Mouse (Mus musculus) hindbrain, embryonic 16.5 days (tissue): ENCODE measurements at regions not wholly inside any gene's neighbourhood (a gene's known extent, or its start where the extent isn't known, plus 50 kb on each side); places are given as distances from the start of the nearest gene placed in this dataset.

Experiments used
- ATAC-seq: fragments of 200-750 bp; cut with Nextera tagmentation; 2 replicates; pipeline ENCODE4 v1.8.0; 2017; ENCODE audit warnings: moderate TSS enrichment, moderate library complexity
- H3K27ac ChIP-seq: fragments of 300-500 bp; sonication (generic); 2 replicates; pipeline ENCODE4 v1.5.1; 2014; ENCODE audit warnings: low read depth, mild to moderate bottlenecking, control low read depth, low read length, moderate library complexity
- H3K27me3 ChIP-seq: fragments of 300-500 bp; sonication (generic); replicated peaks from 2 replicates; pipeline ENCODE4 v1.6.1; 2014; ENCODE audit warnings: low read length; ENCODE audit not compliant: control insufficient read depth, insufficient read depth
- H3K36me3 ChIP-seq: fragments of 300-500 bp; sonication (generic); 2 replicates; pipeline ENCODE4 v1.6.1; 2014; ENCODE audit warnings: mild to moderate bottlenecking, low read length, moderate library complexity, mixed read lengths; ENCODE audit not compliant: control insufficient read depth, insufficient read depth
- H3K4me1 ChIP-seq: fragments of 300-500 bp; sonication (generic); 2 replicates; pipeline ENCODE4 v1.6.1; 2014; ENCODE audit warnings: low read depth, low read length; ENCODE audit not compliant: control insufficient read depth, insufficient read depth
- H3K4me2 ChIP-seq: fragments of 300-500 bp; sonication (generic); 2 replicates; pipeline ENCODE4 v1.6.1; 2014; ENCODE audit warnings: mild to moderate bottlenecking, low read length, control low read depth, moderate library complexity
- H3K4me3 ChIP-seq: fragments of 300-500 bp; sonication (generic); 2 replicates; pipeline ENCODE4 v1.5.1; 2014; ENCODE audit warnings: mild to moderate bottlenecking, low read length, control low read depth, moderate library complexity
- H3K9ac ChIP-seq: fragments of 300-500 bp; sonication (generic); 2 replicates; pipeline ENCODE4 v1.6.1; 2014; ENCODE audit warnings: low read depth, mild to moderate bottlenecking, control low read depth, low read length, moderate library complexity
- H3K9me3 ChIP-seq: fragments of 300-500 bp; sonication (generic); 2 replicates; pipeline ENCODE4 v1.6.1; 2014; ENCODE audit warnings: mild to moderate bottlenecking, low read length, moderate library complexity; ENCODE audit not compliant: control insufficient read depth
- WGBS: fragments of 180-500 bp; shearing (Covaris S2); extraction: QIAGEN DNeasy Blood & Tissue Kit; methylation state at CpG from one replicate; pipeline ENCODE4 v1.1.7; 2014; 5-methylcytosine and 5-hydroxymethylcytosine counted together

GRCm38 (mm10) chr6:52423581-52424107, 110.3 kb downstream of the Evx1 start:
- no peak for ATAC-seq
- Histone ChIP-seq H3K9ac (no peak overlapping the region), H3K27ac (no peak overlapping the region), H3K36me3 (no peaks in the 10 kb centered on the region), H3K4me3 (no peak overlapping the region), H3K9me3 (no peaks in the 10 kb centered on the region), H3K27me3 (no peaks in the 10 kb centered on the region), H3K4me2 (no peak overlapping the region), H3K4me1 (no peaks in the 10 kb centered on the region)
- 80% methylated on average over 7 of the region's 7 CpGs for WGBS

- WGBS, result 92% methylated on average over 5 of the region's 5 CpGs
- no peaks in the 10 kb centered on the region for H3K36me3 ChIP-seq
- H3K27ac ChIP-seq, result no peak overlapping the region
- H3K9ac ChIP-seq, result no peak overlapping the region
- ATAC-seq, result no peak
- no peak overlapping the region for H3K4me2 ChIP-seq
- H3K4me3 ChIP-seq, result no peak overlapping the region
- H3K4me1 ChIP-seq, result no peaks in the 10 kb centered on the region
- H3K9me3 ChIP-seq, result no peaks in the 10 kb centered on the region
- H3K27me3 ChIP-seq, result no peaks in the 10 kb centered on the region
Measured at GRCm38 (mm10) chr6:52424440-52424839, 111.1 kb downstream of the Evx1 start.

GRCm38 (mm10) chr6:52425082-52425481, 111.8 kb downstream of the Evx1 start:
- WGBS, result 95% methylated on average over 4 of the region's 4 CpGs
- no peak overlapping the region for H3K9ac ChIP-seq
- no peaks in the 10 kb centered on the region for H3K4me1 ChIP-seq
- H3K9me3 ChIP-seq, result no peaks in the 10 kb centered on the region
- no peak for ATAC-seq
- H3K27ac ChIP-seq, result no peak overlapping the region
- H3K36me3 ChIP-seq, result no peaks in the 10 kb centered on the region
- no peaks in the 10 kb centered on the region for H3K27me3 ChIP-seq
- H3K4me2 ChIP-seq, result no peak overlapping the region
- H3K4me3 ChIP-seq, result no peak overlapping the region

GRCm38 (mm10) chr6:52428489-52429203, 115.3 kb downstream of the Evx1 start:
- no peak for ATAC-seq
- Histone ChIP-seq H3K4me1 (no peaks in the 10 kb centered on the region), H3K4me3 (no peak overlapping the region), H3K27me3 (no peaks in the 10 kb centered on the region), H3K9ac (no peak overlapping the region), H3K9me3 (no peaks in the 10 kb centered on the region), H3K36me3 (no peaks in the 10 kb centered on the region), H3K27ac (no peak overlapping the region), H3K4me2 (no peak overlapping the region)
- 80% methylated on average over 11 of the region's 11 CpGs for WGBS

DNA sequence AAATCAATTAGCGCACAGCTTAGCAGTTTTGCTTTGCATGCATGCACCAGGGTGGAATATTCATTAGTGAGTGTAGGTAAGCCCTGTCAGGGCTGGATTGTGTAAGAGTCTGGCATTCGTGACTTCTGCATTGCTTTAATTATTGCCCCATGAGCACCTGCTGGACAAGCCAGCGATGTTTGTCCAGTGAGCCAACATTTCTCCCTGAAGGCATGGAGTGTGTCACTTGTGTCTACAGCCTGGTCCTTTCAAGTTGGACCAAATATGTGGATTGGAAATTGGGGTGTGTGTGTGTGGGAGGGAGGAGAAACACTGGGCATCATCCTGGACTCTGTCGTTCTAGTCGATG, 115.9 kb downstream of the Evx1 start:
- no peaks in the 10 kb centered on the region for H3K36me3 ChIP-seq
- no peak overlapping the region for H3K27ac ChIP-seq
- H3K4me1 ChIP-seq, result no peaks in the 10 kb centered on the region
- H3K9ac ChIP-seq, result no peak overlapping the region
- ATAC-seq, result no peak
- H3K4me2 ChIP-seq, result no peak overlapping the region
- no peak overlapping the region for H3K4me3 ChIP-seq
- no peaks in the 10 kb centered on the region for H3K9me3 ChIP-seq
- no peaks in the 10 kb centered on the region for H3K27me3 ChIP-seq
- 80% methylated on average over 5 of the region's 5 CpGs for WGBS

- no peak overlapping the region for H3K4me3 ChIP-seq
- no peak overlapping the region for H3K4me2 ChIP-seq
- no peak for ATAC-seq
- H3K9me3 ChIP-seq, result no peaks in the 10 kb centered on the region
- H3K9ac ChIP-seq, result no peak overlapping the region
- 74% methylated on average over 2 of the region's 2 CpGs for WGBS
- H3K4me1 ChIP-seq, result no peaks in the 10 kb centered on the region
- no peaks in the 10 kb centered on the region for H3K36me3 ChIP-seq
- H3K27me3 ChIP-seq, result no peaks in the 10 kb centered on the region
- H3K27ac ChIP-seq, result no peak overlapping the region
Measured at GRCm38 (mm10) chr6:52433234-52433633, 119.9 kb downstream of the Evx1 start.

DNA sequence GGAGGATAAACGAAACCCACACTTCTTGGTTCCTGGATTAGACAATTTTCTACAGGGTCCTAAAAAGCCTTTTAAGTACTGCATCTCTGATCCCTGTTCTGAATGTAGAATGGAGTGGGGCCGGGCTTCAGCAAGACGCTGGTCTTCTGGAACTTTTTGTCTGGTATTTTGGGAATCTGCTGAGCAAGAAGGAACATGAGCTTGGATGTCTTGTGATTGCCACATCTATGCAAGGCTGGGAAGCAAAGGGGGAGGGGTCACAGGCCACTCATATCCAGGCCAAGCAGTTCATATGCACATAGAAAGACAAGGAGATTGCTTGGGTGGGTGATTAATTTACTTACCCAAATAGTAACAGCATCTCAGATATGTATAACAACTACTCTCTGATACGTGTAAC, 121.5 kb downstream of the Evx1 start:
- H3K27ac ChIP-seq, result no peak overlapping the region
- no peaks in the 10 kb centered on the region for H3K9me3 ChIP-seq
- no peaks in the 10 kb centered on the region for H3K4me1 ChIP-seq
- no peak overlapping the region for H3K4me3 ChIP-seq
- no peak for ATAC-seq
- H3K4me2 ChIP-seq, result no peak overlapping the region
- H3K27me3 ChIP-seq, result no peaks in the 10 kb centered on the region
- H3K36me3 ChIP-seq, result no peaks in the 10 kb centered on the region
- no peak overlapping the region for H3K9ac ChIP-seq
- 86% methylated on average over 4 of the region's 4 CpGs for WGBS

DNA sequence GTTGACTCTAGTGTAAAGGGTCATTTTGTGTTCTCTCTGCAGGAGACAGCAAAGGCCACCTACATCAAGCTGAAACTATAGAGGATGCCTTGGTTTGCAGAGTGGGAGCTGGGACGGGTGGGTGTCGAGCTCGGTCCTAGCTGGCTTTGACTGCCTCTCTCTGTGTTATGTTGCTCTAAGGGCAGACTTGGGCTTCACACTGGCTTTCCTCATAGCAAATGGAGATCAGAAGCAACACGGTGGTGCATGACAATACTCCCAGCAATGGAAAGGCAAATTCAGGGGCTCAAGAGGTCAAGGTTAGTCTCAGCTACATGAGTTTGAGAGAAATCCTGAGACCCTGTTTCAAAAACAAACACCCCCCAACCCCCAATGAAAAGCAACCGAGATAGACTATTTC, 122.1 kb downstream of the Evx1 start:
- no peak overlapping the region for H3K4me3 ChIP-seq
- no peaks in the 10 kb centered on the region for H3K36me3 ChIP-seq
- H3K9ac ChIP-seq, result no peak overlapping the region
- WGBS, result 85% methylated on average over 5 of the region's 5 CpGs
- no peaks in the 10 kb centered on the region for H3K9me3 ChIP-seq
- H3K4me1 ChIP-seq, result no peaks in the 10 kb centered on the region
- no peaks in the 10 kb centered on the region for H3K27me3 ChIP-seq
- no peak for ATAC-seq
- no peak overlapping the region for H3K27ac ChIP-seq
- H3K4me2 ChIP-seq, result no peak overlapping the region

GRCm38 (mm10) chr6:52438366-52438765, 125.1 kb downstream of the Evx1 start:
- Histone ChIP-seq H3K9me3 (0 out of 2 replicates have a peak, but pooled peaks cover 2% of the 10 kb centered on the region), H3K9ac (no peak overlapping the region), H3K36me3 (no peaks in the 10 kb centered on the region), H3K4me1 (peaks cover 4% of the 10 kb centered on the region), H3K27ac (no peak overlapping the region), H3K4me2 (no peak overlapping the region), H3K4me3 (no peak overlapping the region), H3K27me3 (no peaks in the 10 kb centered on the region)
- 59% methylated on average over 8 of the region's 8 CpGs for WGBS
- ATAC-seq, result no peak
